Mouse (Mus musculus) stomach, postnatal 0 days (tissue): ENCODE data around the gene Ccnj. TPM values are rescaled to one million over a fixed set of nuclear protein-coding genes. Genes with fewer than 3 reads are reported as not detected.
A peak's percentile ranks its signal among the peaks of the same experiment; 100 is the strongest.

Experiments
- ATAC-seq: fragments of 200-750 bp; cut with Nextera tagmentation; 2 replicates; pipeline ENCODE4 v1.8.0; 2017; ENCODE audit not compliant: low FRiP score, low TSS enrichment
- DNase-seq: peaks from one replicate; pipeline ENCODE4 v3.0.0-alpha.2; 2016; ENCODE audit warnings: low spot score
- H3K27ac ChIP-seq: fragments of 300-500 bp; sonication (generic); replicated peaks from 2 replicates; pipeline ENCODE4 v1.5.1; 2014; ENCODE audit warnings: mild to moderate bottlenecking, control low read depth
- H3K27me3 ChIP-seq: fragments of 300-500 bp; sonication (generic); 2 replicates; pipeline ENCODE4 v1.6.1; 2014; ENCODE audit warnings: low read length; ENCODE audit not compliant: control insufficient read depth, insufficient read depth
- H3K36me3 ChIP-seq: fragments of 300-500 bp; sonication (generic); 2 replicates; pipeline ENCODE4 v1.6.1; 2014; ENCODE audit warnings: low read length, mixed read lengths; ENCODE audit not compliant: control insufficient read depth, insufficient read depth
- H3K4me1 ChIP-seq: fragments of 300-500 bp; sonication (generic); replicated peaks from 2 replicates; pipeline ENCODE4 v1.6.1; 2014; ENCODE audit warnings: antibody characterized with exemption; ENCODE audit not compliant: control insufficient read depth, insufficient read depth
- H3K4me2 ChIP-seq: fragments of 300-500 bp; sonication (generic); replicated peaks from 2 replicates; pipeline ENCODE4 v1.6.1; 2014; ENCODE audit warnings: low read depth, mild to moderate bottlenecking, control low read depth, moderate library complexity
- H3K4me3 ChIP-seq: fragments of 300-500 bp; sonication (generic); 2 replicates; pipeline ENCODE4 v1.5.1; 2014; ENCODE audit warnings: low read depth, low read length, control low read depth
- H3K9ac ChIP-seq: fragments of 300-500 bp; sonication (generic); 2 replicates; pipeline ENCODE4 v1.6.1; 2014; ENCODE audit warnings: mild to moderate bottlenecking, low read length, control low read depth, mixed read lengths
- H3K9me3 ChIP-seq: fragments of 300-500 bp; sonication (generic); 2 replicates; pipeline ENCODE4 v1.6.1; 2016; ENCODE audit warnings: low read length; ENCODE audit not compliant: control insufficient read depth
- CTCF ChIP-seq: IDR thresholded peaks from 2 replicates; pipeline ENCODE4 v1.5.1; 2016; ENCODE audit warnings: antibody characterized with exemption, low read depth, mild to moderate bottlenecking, moderate library complexity
- EP300 ChIP-seq: optimal IDR thresholded peaks from 2 replicates; pipeline ENCODE3; 2016; ENCODE audit warnings: antibody characterized with exemption
- WGBS: fragments of 180-500 bp; shearing (Covaris S2); extraction: QIAGEN DNeasy Blood & Tissue Kit; methylation state at CpG from one replicate; pipeline ENCODE4 v1.1.7; 2014; 5-methylcytosine and 5-hydroxymethylcytosine counted together
- polyA plus RNA-seq: library from polyadenylated mRNA; unstranded; fragments of >200 nt; fragmentation: Nextera tagmentation; extraction: Ambion mirVana; gene quantifications from 2 replicates; pipeline ENCODE4 v1.2.1, GENCODE M21; 2015

Gene Ccnj
- 3.0 TPM in 2 replicates for polyA plus RNA-seq

DNA sequence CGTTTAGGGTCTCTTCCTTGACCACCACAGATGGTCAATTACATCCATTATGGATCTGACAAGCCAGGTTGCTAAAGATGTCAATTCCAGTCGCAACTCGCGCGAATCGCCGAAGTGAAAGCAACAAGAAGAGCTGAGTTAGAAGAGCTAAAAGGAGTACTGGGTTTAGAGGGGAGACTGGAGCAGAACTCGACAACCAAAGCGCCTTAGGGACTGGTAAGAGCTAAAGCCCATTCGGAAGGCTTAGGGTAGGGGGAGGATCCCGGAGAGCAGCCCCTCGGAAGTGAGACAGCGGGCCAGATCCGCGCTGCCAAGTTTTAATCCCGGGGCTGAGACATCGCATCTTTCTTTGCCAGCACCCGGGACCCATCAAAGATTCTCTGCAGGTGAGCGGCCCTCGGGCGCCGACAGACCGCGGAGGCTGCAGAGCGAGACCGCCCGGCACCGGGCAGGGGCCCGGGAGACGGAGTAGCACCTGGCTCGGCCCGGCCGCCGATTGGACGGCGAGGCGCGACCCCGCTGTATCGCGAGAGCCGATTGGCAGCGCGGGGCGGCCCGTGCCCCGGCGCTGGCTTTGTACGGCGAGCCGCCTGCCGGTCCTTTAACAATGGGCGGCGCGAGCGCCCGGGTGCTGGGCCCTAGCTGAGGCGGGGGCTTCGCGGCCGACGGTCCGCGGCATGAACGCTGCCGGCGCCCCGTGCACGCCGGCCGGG, at the start of gene Ccnj:
Gene Ccnj, plus strand, starts transcription at position 577 of the 713 bp plus-strand sequence.
- Histone ChIP-seq H3K4me2 (peak within 1 kb of the TSS; percentile 86), H3K4me3 (peak within 1 kb of the TSS; percentile 88), H3K36me3 (no peaks in the 10 kb centered on the region), H3K9ac (peak within 1 kb of the TSS; percentile 94), H3K4me1 (no peaks in the 10 kb centered on the region), H3K27me3 (no peaks in the 10 kb centered on the region), H3K27ac (peak within 1 kb of the TSS; percentile 90), H3K9me3 (no peaks in the 10 kb centered on the region)
- ATAC-seq (peak; percentile 99), DNase-seq (peak; percentile 93)
- under 1% methylated on average over 60 of the region's 71 CpGs for WGBS
- peak; percentile 10; the same call in 1 of the 2 replicates for TF ChIP-seq CTCF
- TF ChIP-seq EP300, result no peak

DNA sequence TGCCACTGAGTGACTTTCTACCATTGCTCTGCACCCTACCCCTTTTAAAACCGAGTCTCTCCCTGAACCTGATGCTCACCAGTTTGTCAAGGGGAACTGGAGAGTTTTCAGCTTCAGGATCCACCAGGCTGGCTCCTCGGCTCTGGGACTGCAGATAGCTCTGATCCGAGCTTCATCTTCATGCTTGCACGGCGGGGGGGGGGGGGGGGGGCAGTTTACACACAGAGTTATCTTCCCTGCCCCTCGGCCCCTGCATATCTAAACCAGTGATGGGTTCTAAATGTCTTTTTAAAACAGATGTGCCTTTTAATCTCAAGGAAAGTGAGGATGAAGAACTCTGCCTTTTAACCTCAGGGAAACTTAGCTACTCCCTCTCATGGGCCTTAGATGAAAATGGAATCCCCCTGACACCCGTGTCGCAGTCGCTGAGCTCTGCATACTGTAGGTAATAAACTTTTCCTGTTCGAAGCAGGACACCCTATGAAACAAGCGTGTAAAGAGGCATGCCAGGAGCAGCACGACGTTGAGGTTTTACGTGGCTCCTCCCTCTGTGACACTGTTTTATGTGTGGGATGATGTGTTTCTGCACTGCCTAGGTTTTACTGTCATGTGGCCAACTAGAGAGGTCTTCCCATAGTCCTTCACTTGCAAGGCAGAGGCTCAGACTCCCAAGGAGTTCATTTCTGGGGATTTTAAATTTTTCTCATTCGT, 42.9 kb upstream of the Ccnj start:
- Histone ChIP-seq H3K9ac (no peak overlapping the region), H3K4me3 (no peak overlapping the region), H3K27me3 (no peaks in the 10 kb centered on the region), H3K36me3 (no peaks in the 10 kb centered on the region), H3K9me3 (no peaks in the 10 kb centered on the region), H3K4me1 (no peaks in the 10 kb centered on the region), H3K27ac (no peak overlapping the region), H3K4me2 (no peak overlapping the region)
- no peak for ATAC-seq
- no peak for TF ChIP-seq EP300
- no peak for TF ChIP-seq CTCF
- no peak for DNase-seq
- WGBS, result 68% methylated on average over 13 of the region's 15 CpGs

GRCm38 (mm10) chr19:40788715-40789084, 42.4 kb upstream of the Ccnj start:
- DNase-seq (no peak), ATAC-seq (no peak)
- 59% methylated on average over 2 of the region's 2 CpGs for WGBS
- no peaks in the 10 kb centered on the region for H3K9me3 ChIP-seq
- TF ChIP-seq CTCF (no peak), EP300 (no peak)
- no peaks in the 10 kb centered on the region for H3K4me1 ChIP-seq
- H3K27ac ChIP-seq, result no peak overlapping the region
- no peak overlapping the region for H3K4me2 ChIP-seq
- H3K27me3 ChIP-seq, result no peaks in the 10 kb centered on the region
- H3K4me3 ChIP-seq, result no peak overlapping the region
- no peaks in the 10 kb centered on the region for H3K36me3 ChIP-seq
- H3K9ac ChIP-seq, result no peak overlapping the region

DNA sequence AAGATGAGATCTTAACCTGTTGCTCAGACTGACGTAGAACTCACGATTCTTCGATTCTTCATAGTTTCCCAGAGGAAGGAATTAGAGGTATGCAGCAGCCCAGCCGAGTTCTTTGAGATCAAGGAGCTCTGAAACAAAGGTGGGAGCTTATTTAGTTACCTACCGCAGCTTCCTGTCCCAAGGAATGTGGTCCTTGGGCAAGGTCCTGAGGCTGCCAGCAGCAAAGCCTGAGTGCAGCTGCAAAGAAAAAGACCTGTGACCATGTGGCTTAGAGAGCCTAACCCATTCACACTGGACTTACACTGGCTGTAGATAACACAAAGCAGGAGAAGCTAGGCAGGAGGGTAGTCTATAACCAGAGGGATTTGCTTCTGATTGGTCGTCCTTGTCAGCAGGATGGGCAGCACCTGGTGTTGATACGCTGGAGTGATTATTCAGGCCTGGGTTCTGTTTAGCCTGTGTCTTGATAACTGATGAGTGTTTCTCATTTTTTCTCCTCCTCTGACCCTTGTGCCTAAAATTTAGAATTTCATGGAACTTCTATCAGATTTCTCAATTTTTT, 25.8 kb upstream of the Ccnj start:
- no peak overlapping the region for H3K9ac ChIP-seq
- TF ChIP-seq EP300 (no peak), CTCF (no peak)
- no peak for DNase-seq
- H3K4me2 ChIP-seq, result no peak overlapping the region
- no peaks in the 10 kb centered on the region for H3K9me3 ChIP-seq
- H3K4me3 ChIP-seq, result no peak overlapping the region
- 25% methylated on average over 7 of the region's 7 CpGs for WGBS
- H3K27ac ChIP-seq, result no peak overlapping the region
- no peak for ATAC-seq
- no peaks in the 10 kb centered on the region for H3K4me1 ChIP-seq
- H3K27me3 ChIP-seq, result no peaks in the 10 kb centered on the region
- no peaks in the 10 kb centered on the region for H3K36me3 ChIP-seq

- TF ChIP-seq CTCF (no peak), EP300 (no peak)
- 75% methylated on average over 7 of the region's 7 CpGs for WGBS
- no peak for DNase-seq
Observed at GRCm38 (mm10) chr19:40809858-40810257, 21.2 kb upstream of the Ccnj start.

GRCm38 (mm10) chr19:40811840-40812239, 19.2 kb upstream of the Ccnj start:
- H3K36me3 ChIP-seq, result no peaks in the 10 kb centered on the region
- no peak overlapping the region for H3K9ac ChIP-seq
- 74% methylated on average over 4 of the region's 4 CpGs for WGBS
- DNase-seq, result no peak
- H3K4me1 ChIP-seq, result no peaks in the 10 kb centered on the region
- no peak overlapping the region for H3K4me2 ChIP-seq
- no peak for TF ChIP-seq CTCF
- no peak for TF ChIP-seq EP300
- H3K9me3 ChIP-seq, result no peaks in the 10 kb centered on the region
- no peak overlapping the region for H3K4me3 ChIP-seq
- H3K27me3 ChIP-seq, result no peaks in the 10 kb centered on the region
- H3K27ac ChIP-seq, result no peak overlapping the region
- ATAC-seq, result no peak

More at GRCm38 (mm10) chr19:40809858-40810257, 21.2 kb upstream of the Ccnj start:
- H3K9me3 ChIP-seq, result no peaks in the 10 kb centered on the region
- H3K4me3 ChIP-seq, result no peak overlapping the region
- no peak for ATAC-seq
- no peaks in the 10 kb centered on the region for H3K4me1 ChIP-seq
- H3K27me3 ChIP-seq, result no peaks in the 10 kb centered on the region
- no peaks in the 10 kb centered on the region for H3K36me3 ChIP-seq
- H3K9ac ChIP-seq, result no peak overlapping the region
- H3K27ac ChIP-seq, result no peak overlapping the region
- no peak overlapping the region for H3K4me2 ChIP-seq
